Mouse (Mus musculus): ENCODE data around the gene 2210010C04Rik.

2210010C04Rik gene

DNA sequence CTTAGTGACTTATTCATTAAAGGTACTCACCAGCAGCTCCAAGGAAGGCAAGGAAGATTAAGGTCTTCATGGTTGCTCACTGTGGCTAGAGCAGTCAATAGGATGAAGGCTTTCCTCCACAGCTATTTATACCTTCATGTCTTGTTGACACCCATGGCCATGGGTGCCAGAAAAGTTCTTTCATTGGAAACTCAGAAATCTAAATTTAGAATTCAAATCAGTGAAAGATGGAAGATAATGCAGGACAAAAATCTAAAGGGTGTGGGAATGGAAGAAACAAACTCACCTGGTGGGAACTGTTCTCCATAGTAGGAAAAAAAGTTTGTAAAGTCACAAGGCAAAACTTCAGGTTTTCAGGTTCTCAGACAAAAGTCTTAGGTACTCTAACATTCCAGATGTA is at the start of gene 2210010C04Rik:
Gene 2210010C04Rik (minus strand): TSS at position 101 of the 400 bp plus-strand sequence.
- in situ Hi-C loops (cut with MboI; ENCODE audit: low sequenced_read_pairs) = no loop called here

DNA sequence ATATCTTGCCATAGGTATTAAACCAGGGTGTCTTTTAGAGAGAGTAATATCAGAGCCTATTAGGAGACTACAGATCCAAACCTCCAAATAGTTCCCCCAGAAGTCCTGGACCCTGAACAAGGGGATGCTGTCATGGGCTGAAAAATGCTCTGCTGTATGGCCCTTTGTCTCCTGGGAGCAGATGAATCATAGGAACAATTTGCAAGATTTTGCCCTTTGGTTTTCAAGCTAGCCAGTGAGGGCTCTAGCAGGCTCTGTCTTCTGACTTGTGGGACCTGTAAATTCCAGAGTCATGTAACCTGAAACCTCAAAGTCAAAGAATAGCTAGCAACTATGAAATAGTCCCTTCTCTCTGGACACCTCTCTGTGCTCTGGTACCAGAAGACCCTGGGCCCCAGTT is 44.8 kb upstream of the 2210010C04Rik start:
- in situ Hi-C loops (cut with MboI; ENCODE audit: low sequenced_read_pairs) = no loop called here

DNA sequence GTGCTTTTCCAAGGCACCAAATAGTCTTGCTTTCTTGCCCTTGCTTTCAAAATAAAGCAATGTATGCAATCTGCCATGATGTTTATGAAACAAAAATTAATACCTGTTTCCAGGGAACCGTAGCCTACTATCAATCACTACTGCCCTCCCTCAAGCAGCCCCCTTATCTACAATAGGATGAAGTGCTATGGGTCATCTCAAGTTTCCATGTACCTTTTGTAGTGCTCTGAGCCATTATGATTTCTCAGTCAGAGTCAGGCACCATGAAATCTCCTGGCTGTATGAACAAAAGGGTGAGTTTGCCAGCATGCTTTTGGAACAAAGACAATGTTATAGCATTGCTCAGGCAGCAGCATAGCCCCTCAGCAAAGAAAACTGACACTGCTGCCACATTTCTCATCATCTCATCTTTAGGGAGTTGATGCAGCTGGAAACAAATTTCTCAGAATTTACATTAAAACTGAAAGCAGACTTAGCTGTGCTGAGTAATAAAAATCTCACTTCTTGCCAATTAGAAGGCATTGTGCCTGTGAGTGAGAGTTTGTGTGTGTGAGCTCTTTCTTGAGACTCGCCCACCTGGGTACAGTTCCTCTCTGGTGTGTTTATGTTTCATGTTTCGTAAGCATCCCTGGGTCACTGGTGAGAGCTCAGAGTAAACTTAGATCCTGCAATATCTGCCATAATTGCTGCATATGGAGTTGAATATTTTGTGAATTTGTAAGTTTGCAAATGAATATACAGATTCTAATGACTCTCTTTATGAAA is 43.4 kb upstream of the 2210010C04Rik start:
- in situ Hi-C loops (cut with MboI; ENCODE audit: low sequenced_read_pairs) = no loop called here

DNA sequence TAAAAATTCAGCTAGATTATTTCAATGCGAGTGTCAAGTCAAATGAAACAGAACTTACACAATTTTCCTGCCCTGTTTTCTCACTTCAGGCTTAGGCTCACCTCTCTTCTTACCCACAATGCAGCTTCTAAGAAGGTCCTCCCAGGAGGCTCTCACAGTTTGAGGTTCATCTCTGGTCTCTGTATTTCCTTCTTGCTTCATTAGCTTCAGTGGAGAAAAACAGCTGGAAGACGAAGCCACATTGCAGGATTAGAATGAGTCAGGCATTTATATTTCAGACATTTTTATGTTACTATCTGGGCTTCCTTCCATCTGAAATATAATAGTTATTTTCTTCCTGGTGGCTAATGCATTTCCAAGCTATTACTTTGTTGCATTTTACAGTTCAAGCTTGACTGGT is 40.4 kb upstream of the 2210010C04Rik start:
- in situ Hi-C loops (cut with MboI; ENCODE audit: low sequenced_read_pairs) = no loop called here

DNA sequence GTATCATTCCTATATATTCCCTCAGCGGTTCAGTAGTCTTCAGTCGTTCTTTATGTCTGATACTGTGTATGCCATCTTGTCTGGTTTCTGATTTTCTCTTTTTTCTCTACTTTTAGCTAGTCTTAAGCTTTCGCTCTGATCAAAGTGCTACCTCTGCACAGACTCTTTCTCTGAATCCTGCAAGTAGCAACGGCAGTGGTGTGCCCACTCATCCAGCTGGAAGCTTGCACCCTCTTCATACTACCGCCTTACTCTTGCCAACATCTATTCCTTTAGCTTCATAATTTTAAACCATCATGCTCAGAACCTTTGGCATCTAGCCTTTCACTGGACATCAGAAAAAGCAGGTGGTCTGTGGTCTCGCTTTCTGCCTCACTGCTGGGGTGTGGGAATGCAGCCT is 28.0 kb upstream of the 2210010C04Rik start:
- in situ Hi-C loops (cut with MboI; ENCODE audit: low sequenced_read_pairs) = no loop called here

DNA sequence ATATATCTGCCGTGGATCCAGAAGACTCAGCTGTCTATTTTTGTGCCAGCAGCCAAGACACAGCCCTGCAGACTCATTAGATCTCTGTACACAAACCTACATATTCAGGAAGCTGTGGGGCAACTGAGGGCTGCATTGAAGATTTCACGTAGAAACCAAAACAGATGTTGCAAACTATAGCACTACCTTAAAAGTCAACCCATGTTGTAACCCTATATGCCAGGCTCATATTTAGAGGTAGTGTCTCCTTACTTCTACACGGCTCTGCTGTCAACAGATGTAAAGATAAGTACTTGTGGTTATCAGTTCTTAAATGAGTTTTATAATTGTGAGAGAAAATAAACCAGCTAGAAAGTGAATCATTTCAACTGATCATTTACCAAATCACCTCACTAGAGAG is 27.4 kb upstream of the 2210010C04Rik start:
- in situ Hi-C loops (cut with MboI; ENCODE audit: low sequenced_read_pairs) = no loop called here

DNA sequence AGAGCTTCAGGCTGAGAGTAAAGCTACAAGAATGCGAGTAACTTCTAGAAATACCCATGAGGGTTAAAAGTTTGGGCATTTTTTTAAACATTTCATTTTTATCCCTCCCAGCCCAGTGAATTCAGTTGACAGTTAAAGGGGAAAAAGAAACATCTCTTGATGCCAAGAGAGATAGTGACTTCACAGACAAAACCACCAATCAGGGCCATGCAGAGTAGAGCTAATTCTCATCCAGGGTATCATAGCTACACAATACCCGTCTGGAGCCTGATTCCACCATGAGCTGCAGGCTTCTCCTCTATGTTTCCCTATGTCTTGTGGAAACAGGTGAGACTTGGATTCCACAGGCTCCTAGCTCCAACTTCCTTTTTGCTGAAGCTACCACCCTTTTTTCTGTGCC is 26.8 kb upstream of the 2210010C04Rik start:
- in situ Hi-C loops (cut with MboI; ENCODE audit: low sequenced_read_pairs) = no loop called here

DNA sequence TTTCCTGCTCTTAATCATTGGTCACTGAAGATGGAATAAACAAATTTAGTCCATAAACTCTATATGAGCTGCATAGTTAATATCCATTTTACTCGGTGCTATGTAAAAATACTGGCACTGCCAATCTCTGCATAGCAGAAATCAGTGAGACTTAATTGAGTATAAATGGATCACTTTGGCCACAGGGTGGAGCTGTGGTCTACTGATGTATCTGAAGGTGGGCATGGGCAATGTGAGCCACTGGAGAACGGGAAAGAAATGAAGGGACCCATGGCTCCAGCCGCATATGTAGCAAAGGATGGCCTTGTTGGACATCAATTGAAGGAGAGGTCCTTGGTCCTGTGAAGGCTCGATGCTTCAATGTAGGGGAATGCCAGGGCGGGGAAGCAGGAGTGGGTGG is 25.8 kb upstream of the 2210010C04Rik start:
- in situ Hi-C loops (cut with MboI; ENCODE audit: low sequenced_read_pairs) = no loop called here

DNA sequence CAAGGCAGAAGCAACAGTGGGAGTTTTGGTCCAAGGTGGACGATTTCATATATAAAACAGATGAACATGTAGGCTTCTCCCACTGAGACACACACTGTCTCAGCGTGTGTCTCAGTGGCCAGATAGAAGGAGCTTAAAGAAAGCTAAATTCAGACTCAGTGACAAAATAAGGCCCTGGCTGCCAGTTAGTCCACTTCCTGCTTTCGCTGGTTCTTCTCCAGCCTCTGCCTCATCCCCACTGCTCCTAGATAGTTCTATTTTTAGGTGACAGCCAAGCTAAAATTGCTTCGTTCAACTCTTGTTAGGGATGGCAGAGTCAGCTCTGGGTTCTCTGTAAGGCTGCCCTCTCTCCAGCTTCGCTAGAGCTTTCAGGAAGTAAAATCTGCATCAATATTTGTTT is 22.3 kb upstream of the 2210010C04Rik start:
- in situ Hi-C loops (cut with MboI; ENCODE audit: low sequenced_read_pairs) = no loop called here

DNA sequence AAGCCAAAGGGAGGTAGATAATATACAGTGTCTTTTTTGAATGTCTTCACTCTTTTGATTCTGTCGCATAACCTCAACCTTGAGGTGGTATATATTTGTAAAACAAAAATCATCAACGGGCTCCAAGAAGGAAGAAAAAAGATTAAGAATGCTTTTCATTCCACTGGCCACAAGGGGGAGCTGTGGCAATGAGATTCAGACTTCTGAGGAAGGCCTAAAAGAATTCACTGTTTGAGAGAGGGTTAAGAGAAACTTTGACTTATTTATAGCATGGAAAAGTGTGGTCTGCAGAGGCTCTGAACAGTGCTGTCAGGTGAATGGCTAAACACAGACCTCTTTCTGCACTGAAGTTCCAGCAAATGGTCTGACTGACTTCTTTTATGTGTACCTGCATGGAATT is 20.3 kb upstream of the 2210010C04Rik start:
- in situ Hi-C loops (cut with MboI; ENCODE audit: low sequenced_read_pairs) = no loop called here

DNA sequence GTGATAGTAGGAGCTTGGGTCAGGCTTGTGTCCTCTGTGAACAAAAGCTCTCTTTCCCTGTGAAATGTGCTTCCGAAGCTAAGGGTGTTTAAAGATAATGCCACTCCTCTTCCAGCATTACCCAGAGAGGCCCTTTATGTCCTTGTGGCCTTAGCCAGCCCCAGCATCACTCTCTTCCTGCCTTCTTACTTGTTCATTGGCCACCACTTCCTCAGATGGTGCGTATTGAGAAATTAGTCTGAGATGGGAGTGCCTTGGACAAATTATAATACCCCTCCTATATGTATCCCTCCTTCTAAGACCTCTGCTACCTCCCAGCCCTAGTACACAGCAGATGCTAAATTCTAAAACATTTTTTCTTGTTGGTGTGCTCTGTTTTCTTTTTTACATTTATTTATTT is 19.1 kb upstream of the 2210010C04Rik start:
- in situ Hi-C loops (cut with MboI; ENCODE audit: low sequenced_read_pairs) = no loop called here

DNA sequence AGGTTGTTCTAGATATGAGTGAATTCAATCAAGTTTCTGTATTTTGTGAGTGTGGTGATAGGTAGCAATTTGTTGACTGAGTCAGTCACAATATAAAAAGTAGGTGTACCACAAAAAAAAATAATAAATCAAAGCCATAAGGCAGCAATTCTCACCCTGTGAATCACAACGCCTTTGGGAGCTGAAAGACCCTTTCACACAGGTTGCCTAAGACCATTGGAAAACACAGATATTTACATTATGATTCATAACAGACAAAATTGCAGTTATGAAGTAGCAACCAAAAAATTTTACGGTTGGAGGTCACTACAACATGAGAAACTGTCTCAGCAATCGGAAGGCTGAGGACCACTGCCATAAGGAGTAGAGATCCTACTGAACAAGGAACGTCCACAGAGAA is 16.5 kb upstream of the 2210010C04Rik start:
- in situ Hi-C loops (cut with MboI; ENCODE audit: low sequenced_read_pairs) = no loop called here

DNA sequence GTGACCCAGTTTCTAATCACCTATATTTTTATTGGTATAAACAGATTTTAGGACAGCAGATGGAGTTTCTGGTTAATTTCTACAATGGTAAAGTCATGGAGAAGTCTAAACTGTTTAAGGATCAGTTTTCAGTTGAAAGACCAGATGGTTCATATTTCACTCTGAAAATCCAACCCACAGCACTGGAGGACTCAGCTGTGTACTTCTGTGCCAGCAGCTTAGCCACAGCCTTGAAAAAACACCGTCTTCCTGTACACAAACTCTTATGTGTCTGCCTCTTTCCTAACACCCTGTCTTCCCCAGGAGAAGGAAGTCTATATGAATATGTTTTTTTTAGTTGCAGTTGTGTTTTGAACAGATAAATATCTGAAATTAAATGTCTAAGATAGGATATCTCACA is 13.3 kb upstream of the 2210010C04Rik start:
- in situ Hi-C loops (cut with MboI; ENCODE audit: low sequenced_read_pairs) = no loop called here

DNA sequence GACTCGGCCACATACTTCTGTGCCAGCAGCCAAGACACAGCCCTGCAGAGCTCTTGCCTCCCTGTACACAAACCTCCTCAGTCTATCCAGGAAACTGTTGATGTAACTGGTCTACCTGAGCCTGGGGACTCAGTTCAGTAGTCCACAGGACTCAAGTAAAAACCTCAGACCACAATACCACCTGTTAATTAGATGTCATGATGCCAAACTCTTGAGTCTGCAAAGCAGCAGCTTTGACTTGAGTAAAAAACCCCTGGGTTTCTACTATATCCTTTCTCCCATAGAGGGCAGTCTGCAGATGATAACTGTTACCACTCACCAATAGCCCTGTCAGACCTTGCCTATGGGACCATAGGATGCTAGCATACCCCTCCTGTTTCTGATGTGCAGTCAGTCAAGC is 12.7 kb upstream of the 2210010C04Rik start:
- in situ Hi-C loops (cut with MboI; ENCODE audit: low sequenced_read_pairs) = no loop called here

DNA sequence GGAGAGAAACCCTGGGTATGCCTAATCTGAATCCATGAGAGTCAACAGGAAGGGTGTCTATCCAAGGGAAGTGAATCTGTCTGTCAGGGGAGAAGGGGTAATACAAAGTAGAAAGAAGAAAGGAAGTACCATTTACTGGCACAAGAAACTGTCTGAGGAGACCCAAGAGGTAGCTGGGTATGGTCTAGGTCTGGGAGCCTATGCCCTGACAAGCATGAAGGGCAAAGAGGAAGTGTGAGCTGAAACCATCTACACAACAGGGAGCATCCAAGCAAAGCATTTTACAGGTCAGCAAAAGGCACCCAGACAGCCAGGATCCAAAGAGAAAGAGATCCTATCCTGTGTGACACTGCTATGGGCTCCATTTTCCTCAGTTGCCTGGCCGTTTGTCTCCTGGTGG is 11.9 kb upstream of the 2210010C04Rik start:
- in situ Hi-C loops (cut with MboI; ENCODE audit: low sequenced_read_pairs) = no loop called here

DNA sequence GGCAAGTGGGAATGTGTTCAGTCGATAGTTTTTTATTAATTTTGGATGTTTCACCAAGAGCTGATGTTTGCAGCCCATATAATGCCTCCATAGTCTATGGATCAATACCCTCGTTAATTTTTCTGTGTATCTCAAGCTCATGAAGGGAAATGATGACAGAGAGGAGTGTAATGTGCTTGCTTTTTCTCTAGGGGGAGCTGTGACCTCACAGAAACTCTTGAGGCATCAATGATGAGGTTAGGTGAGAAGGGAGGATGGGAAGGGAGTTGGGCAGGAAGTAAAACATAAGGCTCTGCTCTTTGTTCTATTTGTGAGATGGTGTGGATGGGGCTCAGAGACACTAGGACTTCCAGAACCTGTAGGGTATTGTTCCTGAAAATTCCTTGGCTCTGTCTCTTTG is 11.2 kb upstream of the 2210010C04Rik start:
- in situ Hi-C loops (cut with MboI; ENCODE audit: low sequenced_read_pairs) = no loop called here

DNA sequence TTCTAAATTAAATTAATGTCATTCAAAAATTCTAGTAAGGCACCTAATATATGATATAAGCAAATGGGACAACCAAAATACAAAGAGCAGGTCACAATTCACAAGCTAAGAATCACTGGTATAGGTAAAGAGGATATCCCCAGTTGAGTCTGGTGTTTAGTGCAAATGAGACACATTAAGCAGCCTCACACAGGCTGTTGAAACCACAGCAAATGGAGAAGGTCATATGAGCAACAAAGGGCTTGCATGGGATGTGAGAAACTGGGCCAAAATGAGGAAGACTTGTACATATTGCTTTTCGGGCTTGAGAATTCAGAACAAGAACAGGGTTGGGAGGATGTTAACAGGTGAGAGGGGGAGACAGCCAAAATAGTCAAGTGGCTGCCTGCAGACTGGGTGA is 9.4 kb upstream of the 2210010C04Rik start:
- in situ Hi-C loops (cut with MboI; ENCODE audit: low sequenced_read_pairs) = no loop called here

DNA sequence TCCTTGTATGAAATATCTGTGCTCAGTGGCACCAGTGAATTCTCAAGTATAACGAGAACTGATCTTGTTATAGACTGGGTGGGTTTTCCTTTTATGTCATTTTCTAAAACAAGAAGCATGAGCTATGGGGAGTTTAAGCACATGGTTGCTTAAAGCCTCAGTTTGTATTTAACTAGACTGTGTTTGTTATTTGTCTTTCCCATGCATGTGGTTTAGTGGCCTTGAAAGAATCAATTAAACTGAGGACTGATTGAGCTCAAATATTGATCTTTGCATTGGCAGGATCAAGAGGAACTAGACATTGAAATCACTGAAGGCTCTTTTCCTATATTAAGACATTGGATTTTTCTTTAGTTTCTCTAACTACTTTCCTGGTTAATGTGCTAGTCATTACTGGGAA is 9.0 kb upstream of the 2210010C04Rik start:
- in situ Hi-C loops (cut with MboI; ENCODE audit: low sequenced_read_pairs) = no loop called here

DNA sequence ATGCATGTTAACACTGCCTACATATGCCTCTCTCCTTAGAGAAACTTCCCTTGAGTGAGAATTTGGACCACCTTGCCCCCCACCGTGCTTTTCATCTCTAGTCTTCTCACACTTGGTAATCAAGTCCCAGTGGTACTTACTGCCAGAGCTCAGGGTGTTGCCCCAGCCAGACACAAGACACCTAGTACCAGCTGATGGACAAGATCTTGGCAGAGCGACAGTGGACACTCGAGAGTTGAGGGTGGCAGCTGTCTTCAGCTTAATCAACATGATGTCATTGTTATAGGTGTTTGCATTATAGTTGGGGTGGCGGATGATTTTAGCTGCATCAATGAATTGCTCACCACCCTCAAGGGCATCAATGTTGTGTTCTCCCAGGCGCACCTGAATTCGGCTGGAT is 2.5 kb downstream of the 2210010C04Rik start:
- in situ Hi-C loops (cut with MboI; ENCODE audit: low sequenced_read_pairs) = no loop called here

DNA sequence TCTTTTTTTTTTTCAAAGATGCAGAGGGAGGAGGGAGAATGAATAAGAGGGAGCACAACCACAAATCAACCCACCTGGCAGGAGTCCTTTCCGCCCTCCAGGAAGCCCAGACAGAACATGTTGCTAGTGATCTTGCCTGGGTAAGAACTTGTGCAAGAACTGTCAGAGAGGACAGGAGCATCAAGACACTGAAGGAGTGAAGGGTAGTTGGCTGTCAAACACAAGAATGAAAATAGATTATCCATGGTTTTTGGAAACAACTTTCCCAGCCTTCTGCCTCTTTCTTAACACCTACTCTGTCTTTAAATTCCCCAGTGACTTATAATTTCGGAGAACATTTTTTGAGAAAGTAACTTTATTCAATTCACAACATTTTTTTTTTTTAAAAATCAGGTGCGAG is 3.1 kb downstream of the 2210010C04Rik start:
- in situ Hi-C loops (cut with MboI; ENCODE audit: low sequenced_read_pairs) = no loop called here

DNA sequence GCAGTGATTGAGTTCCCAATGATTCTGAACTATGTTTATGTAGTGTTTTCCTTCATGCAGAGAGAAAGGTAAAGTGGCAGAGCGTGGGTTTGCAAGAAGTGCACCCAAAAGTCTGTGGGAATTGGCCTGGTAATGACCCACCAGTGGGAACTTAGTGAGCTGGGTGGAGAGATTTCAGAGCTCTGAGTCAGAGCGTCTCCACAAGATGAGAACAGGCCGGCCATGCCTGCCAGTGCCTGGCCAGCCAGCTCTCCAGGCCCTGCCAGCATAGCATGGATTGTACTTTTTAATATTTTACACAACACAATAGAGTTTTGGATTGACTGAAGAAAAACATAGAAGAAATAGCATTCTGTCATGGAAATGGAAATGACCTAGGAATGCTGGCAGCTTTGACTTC is 4.5 kb downstream of the 2210010C04Rik start:
- in situ Hi-C loops (cut with MboI; ENCODE audit: low sequenced_read_pairs) = no loop called here

DNA sequence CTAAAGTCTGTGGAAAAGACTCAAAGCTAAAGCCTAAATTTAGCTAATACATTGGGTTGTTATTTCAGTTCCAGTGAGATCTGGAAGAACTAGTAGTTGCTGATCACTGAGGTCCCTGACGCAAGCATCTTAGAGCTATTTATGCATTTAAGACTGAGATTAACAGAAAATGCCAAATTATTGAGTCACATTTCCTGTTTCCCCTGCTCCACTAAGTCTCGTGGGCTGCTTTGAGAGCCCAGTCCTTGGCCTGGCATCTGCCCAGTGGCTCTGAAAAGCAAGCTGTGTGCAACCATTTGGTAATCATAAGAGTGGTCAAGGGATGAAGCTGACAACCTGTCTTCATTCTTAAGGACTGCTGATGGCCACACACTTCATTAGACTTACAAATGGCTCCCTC is 8.3 kb downstream of the 2210010C04Rik start:
- in situ Hi-C loops (cut with MboI; ENCODE audit: low sequenced_read_pairs) = no loop called here
